Mouse (Mus musculus): ENCODE measurements around the gene Prkar2b.

Prkar2b gene

GRCm38 (mm10) chr12:31931818-31932217 is 129.3 kb downstream of the Prkar2b start:
- no peak for DNase-seq (ENCODE audit: inconsistent age in 2 of 2, low spot score in 1 of 2)

- DNase-seq (ENCODE audit: inconsistent age in 2 of 2, low spot score in 1 of 2): no peak
These were observed 132.6 kb downstream of the Prkar2b start for GRCm38 (mm10) chr12:31928498-31928897.

- DNase-seq (ENCODE audit: inconsistent age in 2 of 2, low spot score in 1 of 2): peak; percentile 65 to 84
These were observed 134.4 kb downstream of the Prkar2b start for GRCm38 (mm10) chr12:31926661-31927061.

- no peak for DNase-seq (ENCODE audit: inconsistent age in 2 of 2, low spot score in 1 of 2)
These were observed 135.8 kb downstream of the Prkar2b start for GRCm38 (mm10) chr12:31925343-31925742.

GRCm38 (mm10) chr12:31924135-31924534 is 137.0 kb downstream of the Prkar2b start:
- no peak for DNase-seq (ENCODE audit: inconsistent age in 2 of 2, low spot score in 1 of 2)

- no peak for DNase-seq (ENCODE audit: inconsistent age in 2 of 2, low spot score in 1 of 2)
These were observed 140.4 kb downstream of the Prkar2b start for GRCm38 (mm10) chr12:31920464-31921405.

GRCm38 (mm10) chr12:31917245-31917644 is 143.9 kb downstream of the Prkar2b start:
- peak; percentile 86 to 93 for DNase-seq (ENCODE audit: inconsistent age in 2 of 2, low spot score in 1 of 2)

- no peak for DNase-seq (ENCODE audit: inconsistent age in 2 of 2, low spot score in 1 of 2)
These were observed 144.4 kb downstream of the Prkar2b start for GRCm38 (mm10) chr12:31916691-31917090.

GRCm38 (mm10) chr12:31913614-31914013 is 147.5 kb downstream of the Prkar2b start:
- peak; percentile 77 to 80 for DNase-seq (ENCODE audit: inconsistent age in 2 of 2, low spot score in 1 of 2)

GRCm38 (mm10) chr12:31912966-31913551 is 148.0 kb downstream of the Prkar2b start:
- DNase-seq (ENCODE audit: inconsistent age in 2 of 2, low spot score in 1 of 2): no peak

Measured in adrenal gland, adult (tissue).